Comparison of ENCODE assay signal across 9 mouse cellular contexts in the genomic region with DNA sequence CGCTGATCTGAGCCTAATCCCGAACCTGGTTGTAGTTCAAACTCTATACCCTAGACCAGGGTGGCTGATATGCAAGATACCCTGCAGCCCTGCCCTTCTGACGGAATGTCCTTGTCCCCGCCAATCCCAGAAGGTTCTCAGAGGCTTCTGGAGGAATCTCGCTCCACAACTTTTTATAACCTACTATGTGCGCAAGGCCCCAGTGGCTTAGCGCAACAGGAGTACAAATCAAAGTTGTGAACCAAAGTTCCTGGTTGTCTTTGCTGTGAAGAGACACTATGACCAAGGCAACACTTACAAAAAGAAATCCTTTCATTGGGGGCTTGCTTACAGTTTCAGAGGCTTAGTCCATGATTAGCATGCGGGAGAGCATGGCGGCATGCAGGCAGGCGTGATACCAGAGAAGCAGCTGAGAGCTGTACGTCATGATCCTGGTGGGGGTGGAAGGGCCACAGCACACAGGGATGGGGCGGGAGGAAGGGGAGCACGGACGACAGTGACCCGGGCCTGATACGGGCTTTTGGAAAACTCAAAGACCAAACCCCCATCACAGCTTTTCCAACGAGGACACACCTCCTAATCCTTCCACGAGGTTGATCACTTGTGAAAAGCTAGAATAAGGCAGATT. TPM values are rescaled to one million over a fixed set of nuclear protein-coding genes. Genes with fewer than 3 reads are reported as not detected.
A peak's percentile ranks its signal among the peaks of the same experiment; 100 is the strongest.
DNase-seq lines count a peak whose midpoint lies in the region; ATAC-seq and TF ChIP-seq lines count a peak whose summit lies in the region.
"Had no signal": no experiment of that assay in that cellular context is flagged by ENCODE, and none has a peak within 500 bp of the region (broad histone marks: within the 10 kb centered on the region; RNA-seq: fewer than 3 reads in every experiment).

No protein-coding gene starts in this region.

- peaks cover 38% of the 10 kb centered on the region for H3K4me1 ChIP-seq in heart, embryonic 13.5 days
- H3K4me1 ChIP-seq in G1E (ENCODE audit: insufficient read depth, low read depth, low read length), result peaks cover 35% of the 10 kb centered on the region
- peaks cover 17% of the 10 kb centered on the region for H3K4me1 ChIP-seq in forebrain, embryonic 15.5 days
- H3K4me1 ChIP-seq in liver, embryonic 15.5 days (replicated peaks), result peaks cover 43% of the 10 kb centered on the region

- no peak overlapping the region for H3K4me2 ChIP-seq in heart, embryonic 13.5 days
- no peak overlapping the region for H3K4me2 ChIP-seq in forebrain, embryonic 15.5 days (replicated peaks)
- H3K4me2 ChIP-seq in liver, embryonic 15.5 days, result peak overlapping the region; percentile 53

- H3K36me3 ChIP-seq in heart, embryonic 13.5 days, result peaks cover 20% of the 10 kb centered on the region; the same call in 1 of the 2 replicates
- H3K36me3 ChIP-seq in G1E (replicated peaks), result peaks cover 30% of the 10 kb centered on the region
- H3K36me3 ChIP-seq in forebrain, embryonic 15.5 days, result no peaks in the 10 kb centered on the region; the same call in 1 of the 2 replicates
- H3K36me3 ChIP-seq in liver, embryonic 15.5 days (replicated peaks), result peaks cover 16% of the 10 kb centered on the region

- H3K4me3 ChIP-seq in heart, embryonic 13.5 days, result peak overlapping the region; percentile 83
- H3K4me3 ChIP-seq in G1E (ENCODE audit: low read depth, low read length), result peak overlapping the region; percentile 98; the same call in 1 of the 2 replicates
- peak overlapping the region; percentile 73 for H3K4me3 ChIP-seq in forebrain, embryonic 15.5 days
- H3K4me3 ChIP-seq in liver, embryonic 15.5 days (replicated peaks), result peak overlapping the region; percentile 98

- H3K27me3 ChIP-seq in heart, embryonic 13.5 days (replicated peaks), result no peaks in the 10 kb centered on the region
- H3K27me3 ChIP-seq in G1E (ENCODE audit: insufficient read depth, low read length), result peaks cover 3% of the 10 kb centered on the region
- no peaks in the 10 kb centered on the region for H3K27me3 ChIP-seq in forebrain, embryonic 15.5 days
- no peaks in the 10 kb centered on the region for H3K27me3 ChIP-seq in liver, embryonic 15.5 days

- ATAC-seq in heart, embryonic 13.5 days (ENCODE audit: extremely low read depth, insufficient number of reproducible peaks, low FRiP score, low TSS enrichment), result no peak
- ATAC-seq in G1E (ENCODE audit: extremely low read depth, insufficient number of reproducible peaks, low FRiP score, poor library complexity, severe bottlenecking), result no peak
- peak; percentile 47 for ATAC-seq in forebrain, embryonic 15.5 days (replicated peaks)
- no peak for ATAC-seq in liver, embryonic 15.5 days (ENCODE audit: insufficient read depth)

- TF ChIP-seq CTCF in G1E (IDR thresholded peaks at IDR 0.05; ENCODE audit: low read depth, low read length), result no peak

- H3K27ac ChIP-seq in heart, embryonic 13.5 days (replicated peaks), result no peak overlapping the region
- no peak overlapping the region for H3K27ac ChIP-seq in forebrain, embryonic 15.5 days (replicated peaks)
- H3K27ac ChIP-seq in liver, embryonic 15.5 days (replicated peaks), result no peak overlapping the region

- 71% methylated on average over 18 of the region's 18 CpGs for whole genome bisulfite sequencing in heart, embryonic 13.5 days
- WGBS in forebrain, embryonic 15.5 days, result 69% methylated on average over 18 of the region's 18 CpGs
- WGBS in liver, embryonic 15.5 days (ENCODE audit: insufficient replicate concordance), result 69% methylated on average over 18 of the region's 18 CpGs

- no peak overlapping the region for H3K9ac ChIP-seq in heart, embryonic 13.5 days
- no peak overlapping the region for H3K9ac ChIP-seq in forebrain, embryonic 15.5 days (replicated peaks)
- 0 out of 2 replicates have a peak overlapping the region, but pooled peaks have one; percentile 12 for H3K9ac ChIP-seq in liver, embryonic 15.5 days

- H3K9me3 ChIP-seq in heart, embryonic 13.5 days, result no peaks in the 10 kb centered on the region; the same call in 1 of the 2 replicates
- peaks cover 5% of the 10 kb centered on the region for H3K9me3 ChIP-seq in G1E (replicated peaks)
- H3K9me3 ChIP-seq in forebrain, embryonic 15.5 days, result no peaks in the 10 kb centered on the region
- H3K9me3 ChIP-seq in liver, embryonic 15.5 days (replicated peaks), result no peaks in the 10 kb centered on the region

- DNase-seq in heart, adult 18-20 months, result no peak
- DNase-seq in G1E (ENCODE audit: low spot score), result no peak
- no peak for DNase-seq in spleen, adult 18-20 months
- DNase-seq in right cerebral cortex, adult 2 months (ENCODE audit: low spot score in 2 of 2), result no peak
- no peak for DNase-seq in left cerebral cortex, postnatal 4 days

- intact Hi-C loops in left cerebral cortex, postnatal 4 days (cut with DNase I), result no loop called here

RNA-seq across cellular contexts. Expression of gene Necap2, which starts 0.5 kb away (rescaled TPM):
- polyA plus RNA-seq in heart, embryonic 13.5 days (2015; fragmentation: Nextera tagmentation; extraction: Ambion mirVana), result 39.7 and 43.7 TPM in 2 replicates
- total RNA-seq in heart, adult 18-20 months (2021), result 10 to 100 TPM; 13.4 to 14.5 TPM
- 43.9 and 51.5 TPM in 2 replicates for total RNA-seq in G1E (2014; fragmentation: Nextera tagmentation)
- 61.9 and 62.4 TPM in 2 replicates for total RNA-seq in G1E (2017)
- polyA plus RNA-seq in G1E (2012), result 91.8 and 101 TPM in 2 replicates
- 50.5 and 55.8 TPM in 2 replicates for polyA plus RNA-seq in forebrain, embryonic 15.5 days (2015; fragmentation: Nextera tagmentation; extraction: Ambion mirVana)
- 97.2 and 98.6 TPM in 2 replicates for polyA plus RNA-seq in liver, embryonic 15.5 days (2015; fragmentation: Nextera tagmentation; extraction: Ambion mirVana)
- total RNA-seq in left cerebral cortex, postnatal 4 days (2021), result 10 to 100 TPM; 36.6 to 41.4 TPM

RNA-seq across cellular contexts. Expression of gene Spata21, which starts 9.5 kb away (rescaled TPM):
- polyA plus RNA-seq in heart, embryonic 13.5 days (2015; fragmentation: Nextera tagmentation; extraction: Ambion mirVana), result not detected in 2 replicates
- not detected for total RNA-seq in heart, adult 18-20 months (2021)
- total RNA-seq in G1E (2014; fragmentation: Nextera tagmentation) (not detected in 2 replicates), G1E (2017) (not detected in 2 replicates)
- polyA plus RNA-seq in G1E (2012), result not detected in 2 replicates
- 0.53 TPM in 1 of 2 replicates, not detected in the other for polyA plus RNA-seq in forebrain, embryonic 15.5 days (2015; fragmentation: Nextera tagmentation; extraction: Ambion mirVana)
- polyA plus RNA-seq in liver, embryonic 15.5 days (2015; fragmentation: Nextera tagmentation; extraction: Ambion mirVana), result not detected in 2 replicates
- under 1 TPM in 1 of 2 experiments, not detected in 1; 0.40 TPM for total RNA-seq in left cerebral cortex, postnatal 4 days (2021)
- polyA plus RNA-seq: small intestine, adult 2 months had no signal

RNA-seq across cellular contexts. Expression of gene Crocc, which starts 18.3 kb away (rescaled TPM):
- polyA plus RNA-seq in heart, embryonic 13.5 days (2015; fragmentation: Nextera tagmentation; extraction: Ambion mirVana), result 3.4 and 3.5 TPM in 2 replicates
- 1 to 10 TPM; 4.1 to 4.3 TPM for total RNA-seq in heart, adult 18-20 months (2021)
- total RNA-seq in G1E (2014; fragmentation: Nextera tagmentation) (1.7 and 3.4 TPM in 2 replicates), G1E (2017) (3.0 and 3.4 TPM in 2 replicates)
- polyA plus RNA-seq in G1E (2012), result 5.3 and 7.1 TPM in 2 replicates
- 8.3 and 10.2 TPM in 2 replicates for polyA plus RNA-seq in forebrain, embryonic 15.5 days (2015; fragmentation: Nextera tagmentation; extraction: Ambion mirVana)
- polyA plus RNA-seq in liver, embryonic 15.5 days (2015; fragmentation: Nextera tagmentation; extraction: Ambion mirVana), result 0.77 and 0.88 TPM in 2 replicates
- total RNA-seq in left cerebral cortex, postnatal 4 days (2021), result 10 to 100 TPM; 36.7 to 37.2 TPM
